Mouse (Mus musculus): ENCODE results near the gene Olfr1208.

Gene Olfr1208

GRCm38 (mm10) chr2:88902211-88902610 lies at the start of gene Olfr1208:
TSS of gene Olfr1208 (minus strand) at chr2:88902311.
- DNase-seq (ENCODE audit: low read depth): no peak

- no peak for DNase-seq (ENCODE audit: low read depth)
Observed at GRCm38 (mm10) chr2:88938011-88938410, 35.9 kb upstream of the Olfr1208 start, which contains the start of gene Olfr1211. TSS of gene Olfr1211 (minus strand) at chr2:88938111.

DNA sequence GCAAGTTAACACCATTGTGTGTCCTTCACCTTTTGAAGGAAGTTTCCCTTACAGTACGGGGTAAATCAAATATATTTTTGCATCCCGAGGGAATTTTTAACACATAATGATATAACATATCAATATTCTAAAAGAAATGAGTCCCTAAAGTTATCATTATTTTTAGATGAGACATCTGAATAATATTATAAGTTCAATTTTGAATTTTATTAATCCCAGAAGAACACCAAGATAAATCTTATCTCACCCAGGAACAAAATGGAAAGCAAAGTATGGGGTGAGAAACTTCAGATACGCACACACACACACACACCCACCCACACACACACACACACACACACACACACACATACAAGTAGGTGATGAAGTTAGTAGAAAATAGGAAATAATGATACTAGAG lies 12.9 kb upstream of the Olfr1208 start, which contains the start of gene Olfr1209:
Gene Olfr1209, minus strand, starts transcription at position 101 of the 400 bp plus-strand sequence.
- DNase-seq (ENCODE audit: low read depth): no peak

DNA sequence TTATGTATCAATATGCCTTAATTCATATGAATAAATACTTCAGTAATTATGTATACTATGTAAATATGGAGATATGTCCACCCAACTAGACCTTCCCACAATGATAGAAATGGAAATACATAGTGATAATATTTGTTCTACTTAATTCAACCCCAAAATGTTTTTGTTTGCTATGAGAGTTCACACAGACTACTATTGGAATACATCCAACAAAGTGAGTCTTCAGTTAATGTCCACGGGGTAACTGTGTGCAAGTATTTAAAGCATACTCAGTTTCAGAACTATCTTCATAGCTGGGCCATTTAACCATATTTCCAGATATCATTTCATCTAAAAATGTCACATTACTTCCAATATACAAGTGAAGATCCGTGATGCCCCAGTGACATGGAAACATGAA lies 39.2 kb downstream of the Olfr1208 start, which contains the start of gene Olfr1206:
Gene Olfr1206, plus strand, starts transcription at position 301 of the 400 bp plus-strand sequence.
- no peak for DNase-seq (ENCODE audit: low read depth)

- DNase-seq (ENCODE audit: low read depth): no peak
Observed at GRCm38 (mm10) chr2:88848992-88849391, 53.1 kb downstream of the Olfr1208 start, which contains the start of gene Olfr1204. TSS of gene Olfr1204 (plus strand) at chr2:88849292.

Measured in naive thymus-derived CD4-positive, alpha-beta T cell, adult 2 months (primary cell).